Mouse (Mus musculus): ENCODE results near the gene Rps6kb2.

The Rps6kb2 gene

GRCm38 (mm10) chr19:4114551-4114950 lies 48.6 kb downstream of the Rps6kb2 start:
- DNase-seq, result peak; percentile 51

GRCm38 (mm10) chr19:4113806-4114230 lies 49.3 kb downstream of the Rps6kb2 start:
- DNase-seq, result peak; percentile 61

GRCm38 (mm10) chr19:4113186-4113805 lies 49.9 kb downstream of the Rps6kb2 start:
- no peak for DNase-seq

GRCm38 (mm10) chr19:4112063-4112960 lies 50.8 kb downstream of the Rps6kb2 start:
- no peak for DNase-seq

GRCm38 (mm10) chr19:4108535-4108934 lies 54.6 kb downstream of the Rps6kb2 start:
- no peak for DNase-seq

- no peak for DNase-seq
Measured at GRCm38 (mm10) chr19:4106654-4107053, 56.5 kb downstream of the Rps6kb2 start.

- DNase-seq, result no peak
Measured at GRCm38 (mm10) chr19:4104675-4105194, 58.4 kb downstream of the Rps6kb2 start.
